Mouse (Mus musculus): ENCODE measurements around the gene Klk14. TPM values are rescaled to one million over a fixed set of nuclear protein-coding genes. Genes with fewer than 3 reads are reported as not detected.

Klk14 gene
- polyA plus RNA-seq, 1 experiment from 2014 or later, result not detected

Other genes starting within 250 kb of the Klk14 start
- gene Cldnd2, start 249.6 kb upstream of the Klk14 start, polyA plus RNA-seq (2015; fragmentation: Nextera tagmentation; extraction: Ambion mirVana), result not detected in 2 replicates
- 129 and 138 TPM in 2 replicates for gene Etfb, start 246.3 kb upstream of the Klk14 start, polyA plus RNA-seq (2015; fragmentation: Nextera tagmentation; extraction: Ambion mirVana)
- 0.41 TPM in 1 of 2 replicates, not detected in the other for gene Gm45233, start 246.3 kb upstream of the Klk14 start, polyA plus RNA-seq (2015; fragmentation: Nextera tagmentation; extraction: Ambion mirVana)
- 21.0 and 21.4 TPM in 2 replicates for gene Vsig10l, start 227.3 kb upstream of the Klk14 start, polyA plus RNA-seq (2015; fragmentation: Nextera tagmentation; extraction: Ambion mirVana)
- gene Iglon5, start 200.3 kb upstream of the Klk14 start, polyA plus RNA-seq (2015; fragmentation: Nextera tagmentation; extraction: Ambion mirVana), result 9.6 and 10.7 TPM in 2 replicates
- 0.12 TPM in 1 of 2 replicates, not detected in the other for gene 4931406B18Rik, start 184.5 kb upstream of the Klk14 start, polyA plus RNA-seq (2015; fragmentation: Nextera tagmentation; extraction: Ambion mirVana)
- 1.6 and 1.7 TPM in 2 replicates for gene Cd33, start 146.0 kb upstream of the Klk14 start, polyA plus RNA-seq (2015; fragmentation: Nextera tagmentation; extraction: Ambion mirVana)
- gene Zfp658, start 128.2 kb upstream of the Klk14 start, polyA plus RNA-seq (2015; fragmentation: Nextera tagmentation; extraction: Ambion mirVana), result 7.3 and 8.5 TPM in 2 replicates
- 14.2 and 14.8 TPM in 2 replicates for gene Zfp719, start 110.8 kb upstream of the Klk14 start, polyA plus RNA-seq (2015; fragmentation: Nextera tagmentation; extraction: Ambion mirVana)
- gene Zfp819, start 83.2 kb upstream of the Klk14 start, polyA plus RNA-seq (2015; fragmentation: Nextera tagmentation; extraction: Ambion mirVana), result 0.47 and 0.54 TPM in 2 replicates
- 0.08 TPM in 2 replicates for gene Ceacam18, start 55.7 kb upstream of the Klk14 start, polyA plus RNA-seq (2015; fragmentation: Nextera tagmentation; extraction: Ambion mirVana)
- gene Siglece, start 30.3 kb upstream of the Klk14 start, polyA plus RNA-seq (2015; fragmentation: Nextera tagmentation; extraction: Ambion mirVana), result 0.33 and 0.36 TPM in 2 replicates
- gene Ctu1, start 18.4 kb upstream of the Klk14 start, polyA plus RNA-seq (2015; fragmentation: Nextera tagmentation; extraction: Ambion mirVana), result 21.4 and 21.5 TPM in 2 replicates
- gene Klk13, start 22.1 kb downstream of the Klk14 start, polyA plus RNA-seq (2015; fragmentation: Nextera tagmentation; extraction: Ambion mirVana), result 0.17 and 0.18 TPM in 2 replicates
- gene Klk12, start 78.5 kb downstream of the Klk14 start, polyA plus RNA-seq (2015; fragmentation: Nextera tagmentation; extraction: Ambion mirVana), result 0.14 TPM in 1 of 2 replicates, not detected in the other
- gene Klk11, start 84.2 kb downstream of the Klk14 start, polyA plus RNA-seq (2015; fragmentation: Nextera tagmentation; extraction: Ambion mirVana), result 0.22 and 0.27 TPM in 2 replicates
- 0.10 and 0.30 TPM in 2 replicates for gene Klk10, start 90.6 kb downstream of the Klk14 start, polyA plus RNA-seq (2015; fragmentation: Nextera tagmentation; extraction: Ambion mirVana)
- 0.13 and 0.14 TPM in 2 replicates for gene Klk9, start 101.5 kb downstream of the Klk14 start, polyA plus RNA-seq (2015; fragmentation: Nextera tagmentation; extraction: Ambion mirVana)
- gene Klk8, start 107.2 kb downstream of the Klk14 start, polyA plus RNA-seq (2015; fragmentation: Nextera tagmentation; extraction: Ambion mirVana), result 10.1 TPM in 2 replicates
- gene Klk7, start 120.9 kb downstream of the Klk14 start, polyA plus RNA-seq (2015; fragmentation: Nextera tagmentation; extraction: Ambion mirVana), result 0.13 TPM in 1 of 2 replicates, not detected in the other
- gene Klk6, start 134.1 kb downstream of the Klk14 start, polyA plus RNA-seq (2015; fragmentation: Nextera tagmentation; extraction: Ambion mirVana), result not detected in 2 replicates
- not detected in 2 replicates for gene Klk5, start 151.6 kb downstream of the Klk14 start, polyA plus RNA-seq (2015; fragmentation: Nextera tagmentation; extraction: Ambion mirVana)
- 1.7 and 2.6 TPM in 2 replicates for gene Klk4, start 190.7 kb downstream of the Klk14 start, polyA plus RNA-seq (2015; fragmentation: Nextera tagmentation; extraction: Ambion mirVana)
- not detected in 2 replicates for gene Klk15, start 243.3 kb downstream of the Klk14 start, polyA plus RNA-seq (2015; fragmentation: Nextera tagmentation; extraction: Ambion mirVana)

All from hindbrain, embryonic 15.5 days (tissue).